Mouse (Mus musculus): Measurements from ENCODE around the gene Msx3.

Gene Msx3

GRCm38 (mm10) chr7:140048361-140049114, at the start of gene Msx3:
Gene Msx3, minus strand, starts transcription at chr7:140049089.
- no peak for DNase-seq (ENCODE audit: low spot score)

- DNase-seq (ENCODE audit: low spot score) = no peak
Observed at GRCm38 (mm10) chr7:140098466-140098865, 49.6 kb upstream of the Msx3 start.

DNA sequence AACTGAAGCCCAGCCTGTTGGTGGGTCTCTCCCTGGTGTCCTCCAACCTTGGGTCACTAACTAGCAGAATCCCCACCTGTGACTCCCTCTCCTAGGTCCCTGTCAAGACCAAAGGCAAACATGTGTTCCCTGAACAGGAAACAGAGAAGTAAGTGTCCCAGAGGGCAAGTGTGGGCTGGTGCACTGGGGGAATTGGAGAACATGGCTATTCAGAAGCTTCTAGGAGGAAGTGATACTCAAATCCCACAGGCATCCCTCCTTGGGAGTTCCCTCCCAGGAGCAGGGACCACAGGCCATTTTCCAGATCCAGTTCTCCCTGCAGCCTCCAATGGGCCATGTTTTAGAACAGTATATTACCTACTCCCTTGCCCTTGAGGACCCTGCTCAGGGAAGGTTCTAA, 47.2 kb upstream of the Msx3 start:
- no peak for DNase-seq (ENCODE audit: low spot score)

- no peak for DNase-seq (ENCODE audit: low spot score)
Observed at GRCm38 (mm10) chr7:140095556-140095955, 46.7 kb upstream of the Msx3 start.

- DNase-seq (ENCODE audit: low spot score) = no peak
Observed at GRCm38 (mm10) chr7:140094954-140095353, 46.1 kb upstream of the Msx3 start.

- no peak for DNase-seq (ENCODE audit: low spot score)
Observed at GRCm38 (mm10) chr7:140092924-140093528, 44.1 kb upstream of the Msx3 start, which contains the start of gene Prap1. Gene Prap1, plus strand, starts transcription at chr7:140093395.

GRCm38 (mm10) chr7:140090601-140091000, 41.7 kb upstream of the Msx3 start:
- DNase-seq (ENCODE audit: low spot score) = no peak

DNA sequence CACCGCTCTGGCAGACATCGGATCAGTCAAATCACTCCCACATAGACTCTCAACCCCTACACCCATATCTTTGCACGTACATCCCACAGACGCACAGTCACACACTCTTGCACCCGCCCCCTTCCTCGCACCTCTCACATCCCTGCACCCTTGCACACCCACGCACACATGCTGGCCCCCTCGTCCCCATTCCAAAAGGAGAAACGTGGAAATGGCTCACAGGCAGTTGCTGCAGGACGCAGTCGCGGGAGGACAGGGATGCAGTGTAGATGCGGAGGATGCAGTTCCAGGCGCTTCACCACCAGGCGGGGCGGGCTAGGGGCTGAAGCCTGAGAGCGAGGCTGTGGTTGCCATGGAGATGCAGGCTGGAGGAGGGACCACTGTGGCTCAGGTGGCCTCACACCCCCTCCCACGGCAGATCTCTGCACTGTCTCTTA, 33.4 kb upstream of the Msx3 start, which contains the start of gene Caly:
Gene Caly (minus strand): TSS at position 307 of the 437 bp plus-strand sequence.
- peak; percentile 67 for DNase-seq (ENCODE audit: low spot score)

DNA sequence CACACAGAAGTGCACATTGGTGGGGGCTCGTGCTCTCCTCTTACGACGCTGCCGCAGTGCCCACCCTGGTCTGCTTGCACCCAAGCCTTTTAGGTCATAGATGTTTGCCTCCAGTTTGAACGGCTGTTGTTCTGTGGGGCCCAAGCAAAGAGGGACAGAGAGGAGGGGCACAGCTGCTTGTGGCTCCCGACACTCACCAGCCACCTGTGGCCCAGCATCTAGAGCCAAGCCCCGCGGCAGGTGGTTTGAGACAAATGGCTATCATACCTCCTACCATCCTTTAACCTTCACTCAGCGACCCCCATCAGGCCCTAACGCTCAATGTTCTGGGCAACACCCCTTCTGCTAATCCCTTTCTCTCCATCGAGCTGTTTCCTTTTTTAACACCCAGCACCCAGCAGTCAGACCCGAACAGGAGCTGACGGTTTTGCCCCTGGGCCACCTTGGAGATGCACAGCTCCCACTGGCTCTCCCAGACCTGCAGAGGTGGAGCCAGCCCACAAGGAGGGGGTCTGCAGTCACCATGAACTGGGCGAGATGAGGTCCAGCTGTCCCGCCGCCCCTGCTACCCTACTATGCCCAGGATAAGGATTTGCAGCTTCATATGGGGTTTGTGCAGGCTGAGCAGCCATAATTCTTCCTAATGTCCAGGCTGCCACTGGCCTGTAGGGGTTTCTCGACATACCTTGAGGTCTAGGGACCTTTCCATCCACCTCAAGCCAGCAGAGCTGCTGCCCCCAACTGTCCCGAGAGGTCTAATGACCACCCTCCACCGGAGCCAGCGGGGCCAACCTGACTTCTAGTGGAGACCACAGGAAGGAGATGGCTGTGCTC, 32.7 kb upstream of the Msx3 start:
- DNase-seq (ENCODE audit: low spot score) = no peak

GRCm38 (mm10) chr7:140080503-140081156, 31.7 kb upstream of the Msx3 start:
- peak; percentile 77 for DNase-seq (ENCODE audit: low spot score)

DNA sequence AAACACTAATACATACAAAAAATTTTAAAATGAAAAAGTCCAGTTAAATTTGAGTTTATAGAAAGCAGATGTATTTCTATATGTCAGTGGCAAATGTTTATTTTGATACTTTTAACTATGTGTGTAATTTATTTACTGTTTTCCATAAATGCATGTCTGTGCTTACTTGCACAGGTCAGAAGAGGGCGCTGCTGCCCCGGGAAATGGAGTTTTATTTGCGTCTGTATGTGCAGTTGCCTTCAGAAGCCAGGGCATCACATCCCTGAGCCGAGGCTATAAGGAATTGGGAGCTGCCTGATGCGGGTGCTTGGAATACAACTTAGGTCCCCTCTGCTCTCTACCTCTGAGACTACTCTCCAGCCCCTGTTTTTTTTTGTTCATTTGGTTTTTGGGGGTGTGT, 29.8 kb upstream of the Msx3 start:
- no peak for DNase-seq (ENCODE audit: low spot score)

- DNase-seq (ENCODE audit: low spot score) = no peak
Observed at GRCm38 (mm10) chr7:140077698-140078097, 28.8 kb upstream of the Msx3 start.

DNA sequence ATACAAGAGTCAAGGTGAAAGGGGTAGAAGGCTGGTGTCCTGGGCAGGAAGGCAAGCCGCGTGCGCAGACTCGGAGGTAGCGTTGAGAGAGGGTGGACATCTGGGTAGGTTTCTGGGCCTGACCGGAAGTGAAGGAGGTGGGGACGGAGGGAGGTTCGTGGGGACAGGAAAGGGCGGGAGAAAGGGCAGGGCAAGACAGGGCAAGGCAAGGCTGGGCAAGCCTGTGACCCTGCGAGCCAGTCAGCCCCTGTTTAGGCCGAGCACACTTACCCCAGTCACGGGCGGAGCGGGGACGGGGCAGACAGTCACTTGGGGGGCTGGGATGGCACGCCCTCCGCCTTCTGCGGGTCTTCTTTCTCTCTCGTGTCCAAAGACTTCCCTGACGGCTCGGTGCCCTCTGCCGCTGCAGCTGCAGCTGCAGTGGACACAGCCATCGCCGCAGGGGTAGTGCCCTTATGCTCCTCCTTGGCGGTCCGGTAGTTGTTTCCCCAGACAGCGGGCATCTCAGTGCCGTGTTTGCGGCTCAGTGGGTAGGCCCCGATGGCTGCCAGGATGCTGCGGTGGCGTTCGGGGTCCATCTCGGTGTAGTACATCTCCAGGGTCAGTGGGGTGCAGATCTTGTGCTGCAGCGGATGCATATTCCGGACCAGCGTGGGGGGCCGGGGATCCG, 21.3 kb upstream of the Msx3 start:
- DNase-seq (ENCODE audit: low spot score) = no peak

- DNase-seq (ENCODE audit: low spot score) = no peak
Observed at GRCm38 (mm10) chr7:140067397-140067796, 18.5 kb upstream of the Msx3 start.

- DNase-seq (ENCODE audit: low spot score) = no peak
Observed at GRCm38 (mm10) chr7:140063092-140063491, 14.2 kb upstream of the Msx3 start.

DNA sequence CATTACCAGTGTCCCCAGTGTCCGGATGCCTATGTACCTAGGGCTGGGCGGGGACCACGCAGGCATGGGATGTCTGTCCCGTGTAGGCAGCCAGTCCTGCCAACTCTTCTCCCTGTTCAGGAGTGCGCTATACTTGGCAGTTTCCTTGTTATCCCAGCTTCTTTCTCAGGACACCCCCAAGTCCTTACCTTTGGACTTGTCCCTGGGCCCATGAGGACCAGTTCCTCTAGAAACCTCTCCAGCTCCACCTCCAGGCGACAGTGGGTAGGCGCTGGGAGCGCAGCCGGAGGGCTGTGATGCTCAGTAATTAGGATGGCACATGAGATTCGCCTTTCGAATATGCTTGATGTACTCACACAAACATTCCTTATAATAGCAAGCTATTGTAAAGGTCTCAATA, 13.4 kb upstream of the Msx3 start:
- DNase-seq (ENCODE audit: low spot score) = no peak

- DNase-seq (ENCODE audit: low spot score) = no peak
Observed at GRCm38 (mm10) chr7:140061832-140062130, 12.9 kb upstream of the Msx3 start.

DNA sequence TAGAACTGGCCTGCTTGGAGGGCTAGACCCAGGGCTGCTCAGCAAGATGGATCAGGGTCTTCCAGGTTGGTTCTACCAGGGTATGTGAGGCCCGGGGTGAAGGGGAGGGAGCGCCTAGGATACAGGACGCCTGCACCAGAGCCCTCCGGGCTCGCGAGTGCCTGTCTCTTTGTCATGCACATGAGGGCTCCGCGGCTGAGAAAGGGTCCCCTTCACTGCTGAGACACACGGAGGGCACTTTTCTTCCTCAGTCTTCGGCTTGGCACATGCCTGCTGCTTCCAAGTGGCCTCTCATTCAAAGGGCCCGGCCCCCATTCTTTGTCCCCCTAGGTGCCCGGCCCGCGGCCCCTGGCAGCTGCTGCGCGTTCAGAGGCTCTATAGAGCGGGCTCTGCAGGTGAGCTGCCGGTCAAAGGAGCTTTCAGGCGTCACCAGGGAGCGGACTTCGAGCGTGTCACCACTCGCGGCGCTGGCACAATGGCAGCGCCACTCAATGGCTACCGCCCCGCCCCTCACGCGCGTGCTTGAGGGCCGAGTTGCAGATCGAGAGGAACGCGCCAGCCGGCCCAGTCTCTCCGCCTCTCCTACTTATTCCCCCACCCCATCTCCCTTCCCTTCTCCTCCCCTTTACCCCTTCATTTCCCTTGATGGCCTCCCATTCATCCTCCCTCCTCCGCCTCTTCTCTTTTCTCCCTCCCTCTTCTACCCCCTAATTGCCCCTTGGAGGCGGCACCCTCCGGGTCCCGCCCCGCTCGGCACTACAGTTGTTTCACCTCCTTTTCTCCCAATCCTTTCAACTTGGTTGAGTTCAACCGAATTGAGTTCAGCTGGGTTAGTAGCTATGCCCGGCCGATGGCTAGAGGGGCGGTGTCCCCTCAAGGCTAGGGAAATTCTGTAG, 12.3 kb upstream of the Msx3 start:
- no peak for DNase-seq (ENCODE audit: low spot score)

DNA sequence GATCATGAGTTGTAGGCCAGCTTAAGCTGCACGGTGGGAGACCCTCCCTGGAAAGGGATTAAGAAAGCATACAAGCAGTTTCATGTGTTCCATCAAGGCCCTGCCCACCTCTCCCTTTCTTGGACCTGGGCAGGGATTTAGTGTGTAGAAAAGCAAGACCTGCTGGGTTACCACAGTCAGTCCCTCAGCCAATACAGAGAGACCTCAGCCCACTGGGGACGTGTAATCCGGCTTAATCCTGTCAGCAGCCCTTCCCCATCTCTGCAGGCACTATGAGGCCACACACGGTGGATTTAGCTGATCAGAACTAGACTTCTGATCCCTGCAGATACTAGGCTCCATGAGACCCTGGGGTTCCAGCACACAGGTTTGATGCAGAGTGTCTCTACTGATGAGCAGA, 10.7 kb upstream of the Msx3 start:
- no peak for DNase-seq (ENCODE audit: low spot score)

GRCm38 (mm10) chr7:140058528-140058927, 9.6 kb upstream of the Msx3 start:
- DNase-seq (ENCODE audit: low spot score) = no peak

Data from layer of hippocampus, adult 9-10 months (tissue).